Mouse (Mus musculus) spleen, postnatal 36 days (tissue): ENCODE measurements around the gene Syt11.
"Not testable (repeated sequence)": the region's sequence is repeated elsewhere in the genome, so short reads cannot be mapped to it uniquely, and the experiment has no call there.

ENCODE experiments used
- DNase-seq, 2 experiments: peaks; one replicate each; pipeline ENCODE4 v3.0.0; 2022; ENCODE audit warnings: low spot score in 2 of 2, mixed read lengths in 1 of 2

The Syt11 gene

GRCm38 (mm10) chr3:88774939-88775841 lies at the start of gene Syt11:
Gene Syt11, minus strand, starts transcription at chr3:88775164.
- not testable (repeated sequence) for DNase-seq

GRCm38 (mm10) chr3:88803910-88804540 lies 29.1 kb upstream of the Syt11 start:
- DNase-seq = no peak

- not testable (repeated sequence) for DNase-seq
Measured at GRCm38 (mm10) chr3:88797507-88797906, 22.5 kb upstream of the Syt11 start.

- not testable (repeated sequence) for DNase-seq
Measured at GRCm38 (mm10) chr3:88788033-88788432, 13.1 kb upstream of the Syt11 start.

- not testable (repeated sequence) for DNase-seq
Measured at GRCm38 (mm10) chr3:88786805-88787204, 11.8 kb upstream of the Syt11 start.

- not testable (repeated sequence) for DNase-seq
Measured at GRCm38 (mm10) chr3:88786323-88786722, 11.4 kb upstream of the Syt11 start.

- DNase-seq = no peak
Measured at GRCm38 (mm10) chr3:88784889-88785288, 9.9 kb upstream of the Syt11 start.

GRCm38 (mm10) chr3:88773163-88773562 lies 1.8 kb downstream of the Syt11 start:
- DNase-seq = not testable (repeated sequence)

- peak; percentile 89 to 93 for DNase-seq
Measured at GRCm38 (mm10) chr3:88772399-88772798, 2.6 kb downstream of the Syt11 start.

GRCm38 (mm10) chr3:88771941-88772280 lies 3.1 kb downstream of the Syt11 start:
- DNase-seq = not testable (repeated sequence)

- peak; percentile 45 to 54 for DNase-seq
Measured at GRCm38 (mm10) chr3:88771189-88771940, 3.6 kb downstream of the Syt11 start.

- no peak for DNase-seq
Measured at GRCm38 (mm10) chr3:88762401-88762831, 12.5 kb downstream of the Syt11 start.

- DNase-seq = no peak
Measured at GRCm38 (mm10) chr3:88761619-88762018, 13.3 kb downstream of the Syt11 start.

- DNase-seq = no peak
Measured at GRCm38 (mm10) chr3:88758045-88758500, 16.9 kb downstream of the Syt11 start.

GRCm38 (mm10) chr3:88756276-88756675 lies 18.7 kb downstream of the Syt11 start:
- DNase-seq = no peak

- no peak for DNase-seq
Measured at GRCm38 (mm10) chr3:88755541-88755940, 19.4 kb downstream of the Syt11 start.

GRCm38 (mm10) chr3:88754283-88754682 lies 20.7 kb downstream of the Syt11 start:
- no peak for DNase-seq

- no peak for DNase-seq
Measured at GRCm38 (mm10) chr3:88746871-88747231, 28.1 kb downstream of the Syt11 start.

GRCm38 (mm10) chr3:88746139-88746870 lies 28.7 kb downstream of the Syt11 start:
- no peak for DNase-seq

GRCm38 (mm10) chr3:88745534-88745933 lies 29.4 kb downstream of the Syt11 start:
- DNase-seq = no peak

GRCm38 (mm10) chr3:88740147-88740546 lies 34.8 kb downstream of the Syt11 start:
- DNase-seq = no peak
